Mouse (Mus musculus) small intestine, adult 2 months (tissue): ENCODE results near the gene C8a.

Experiments used
- CTCF ChIP-seq: fragments of 200-500 bp; IDR thresholded peaks from 2 replicates; pipeline ENCODE4 v1.5.1; 2012; ENCODE audit warnings: low read depth, mild to moderate bottlenecking, control low read depth, inconsistent platforms, low read length, moderate library complexity, mixed read lengths; ENCODE audit not compliant: insufficient replicate concordance, insufficient read length; ENCODE audit errors: extremely low read depth
- POLR2A ChIP-seq: fragments of 200-500 bp; IDR thresholded peaks from 2 replicates; pipeline ENCODE4 v1.6.1; 2012; ENCODE audit warnings: low read depth, mild to moderate bottlenecking, control low read depth, inconsistent platforms, low read length, moderate library complexity

GRCm38 (mm10) chr4:104875832-104876231, 366 bp downstream of the C8a start:
- TF ChIP-seq CTCF (no peak), POLR2A (no peak)
